Mouse (Mus musculus): ENCODE data around the gene Syn3. TPM values are rescaled to one million over a fixed set of nuclear protein-coding genes. Genes with fewer than 3 reads are reported as not detected.

Gene Syn3
- total RNA-seq, 1 experiment from 2014 or later, result 0.37 TPM

GRCm38 (mm10) chr10:86074971-86075711 lies 423.6 kb downstream of the Syn3 start:
- ATAC-seq (replicated peaks; ENCODE audit: low read depth, poor library complexity, severe bottlenecking), result no peak

GRCm38 (mm10) chr10:86074134-86074533 lies 424.6 kb downstream of the Syn3 start:
- no peak; the same call in 1 of the 2 replicates for ATAC-seq (replicated peaks; ENCODE audit: low read depth, poor library complexity, severe bottlenecking)

- no peak for ATAC-seq (replicated peaks; ENCODE audit: low read depth, poor library complexity, severe bottlenecking)
Measured at GRCm38 (mm10) chr10:86070751-86071150, 427.9 kb downstream of the Syn3 start.

GRCm38 (mm10) chr10:86069341-86069740 lies 429.4 kb downstream of the Syn3 start:
- ATAC-seq (replicated peaks; ENCODE audit: low read depth, poor library complexity, severe bottlenecking), result no peak

- no peak for ATAC-seq (replicated peaks; ENCODE audit: low read depth, poor library complexity, severe bottlenecking)
Measured at GRCm38 (mm10) chr10:86067911-86068310, 430.8 kb downstream of the Syn3 start.

- ATAC-seq (replicated peaks; ENCODE audit: low read depth, poor library complexity, severe bottlenecking), result no peak
Measured at GRCm38 (mm10) chr10:86066651-86067050, 432.0 kb downstream of the Syn3 start.

GRCm38 (mm10) chr10:86065661-86066060 lies 433.0 kb downstream of the Syn3 start:
- ATAC-seq (replicated peaks; ENCODE audit: low read depth, poor library complexity, severe bottlenecking), result no peak

- ATAC-seq (replicated peaks; ENCODE audit: low read depth, poor library complexity, severe bottlenecking), result peak; percentile 85
Measured at GRCm38 (mm10) chr10:86064937-86065336, 433.8 kb downstream of the Syn3 start.

GRCm38 (mm10) chr10:86063018-86063384 lies 435.7 kb downstream of the Syn3 start:
- peak; percentile 33; the same call in 1 of the 2 replicates for ATAC-seq (replicated peaks; ENCODE audit: low read depth, poor library complexity, severe bottlenecking)

- no peak for ATAC-seq (replicated peaks; ENCODE audit: low read depth, poor library complexity, severe bottlenecking)
Measured at GRCm38 (mm10) chr10:86062261-86063017, 436.3 kb downstream of the Syn3 start.

GRCm38 (mm10) chr10:86060267-86060666 lies 438.4 kb downstream of the Syn3 start:
- ATAC-seq (replicated peaks; ENCODE audit: low read depth, poor library complexity, severe bottlenecking), result no peak

GRCm38 (mm10) chr10:86057712-86058111 lies 441.0 kb downstream of the Syn3 start:
- ATAC-seq (replicated peaks; ENCODE audit: low read depth, poor library complexity, severe bottlenecking), result no peak

- no peak for ATAC-seq (replicated peaks; ENCODE audit: low read depth, poor library complexity, severe bottlenecking)
Measured at GRCm38 (mm10) chr10:86057286-86057685, 441.4 kb downstream of the Syn3 start.

GRCm38 (mm10) chr10:86056297-86056903 lies 442.3 kb downstream of the Syn3 start:
- no peak for ATAC-seq (replicated peaks; ENCODE audit: low read depth, poor library complexity, severe bottlenecking)

- ATAC-seq (replicated peaks; ENCODE audit: low read depth, poor library complexity, severe bottlenecking), result peak; percentile 90
Measured at GRCm38 (mm10) chr10:86052818-86053522, 445.7 kb downstream of the Syn3 start.

GRCm38 (mm10) chr10:86050522-86050921 lies 448.2 kb downstream of the Syn3 start:
- no peak for ATAC-seq (replicated peaks; ENCODE audit: low read depth, poor library complexity, severe bottlenecking)

GRCm38 (mm10) chr10:86047786-86048185 lies 450.9 kb downstream of the Syn3 start:
- no peak for ATAC-seq (replicated peaks; ENCODE audit: low read depth, poor library complexity, severe bottlenecking)

- no peak for ATAC-seq (replicated peaks; ENCODE audit: low read depth, poor library complexity, severe bottlenecking)
Measured at GRCm38 (mm10) chr10:86046371-86046770, 452.3 kb downstream of the Syn3 start.

GRCm38 (mm10) chr10:86044066-86044465 lies 454.6 kb downstream of the Syn3 start:
- ATAC-seq (replicated peaks; ENCODE audit: low read depth, poor library complexity, severe bottlenecking), result no peak

- no peak for ATAC-seq (replicated peaks; ENCODE audit: low read depth, poor library complexity, severe bottlenecking)
Measured at GRCm38 (mm10) chr10:86043651-86044050, 455.0 kb downstream of the Syn3 start.
